Comparison of ENCODE assay signal across 12 mouse cellular contexts in genomic region chrX:8253711-8254110, GRCm38 (mm10). TPM values are rescaled to one million over a fixed set of nuclear protein-coding genes. Genes with fewer than 3 reads are reported as not detected.
"Had no signal": no experiment of that assay in that cellular context is flagged by ENCODE, and none has a peak within 500 bp of the region (broad histone marks: within the 10 kb centered on the region; RNA-seq: fewer than 3 reads in every experiment).

No protein-coding gene starts in this region.

- H3K27ac ChIP-seq: left cerebral cortex, adult 2 months; lung, embryonic 15.5 days; midbrain, embryonic 13.5 days had no signal

- ATAC-seq: inflammation-experienced regulatory T-cells, adult 6 months; intestine, embryonic 16.5 days had no signal

- DNase-seq: layer of hippocampus, postnatal 36 days; lung, adult 18-20 months; lung, postnatal 10 days; lung, postnatal 36 days; thymus, adult 18-20 months; thymus, postnatal 36 days had no signal

- H3K27me3 ChIP-seq: lung, embryonic 15.5 days; megakaryocyte, embryonic 14.5 days; midbrain, embryonic 13.5 days had no signal

- H3K9me3 ChIP-seq: lung, embryonic 15.5 days; megakaryocyte, embryonic 14.5 days; midbrain, embryonic 13.5 days had no signal

- H3K9ac ChIP-seq: midbrain, embryonic 13.5 days had no signal

- H3K36me3 ChIP-seq: lung, embryonic 15.5 days; midbrain, embryonic 13.5 days had no signal

RNA-seq across cellular contexts. Expression of gene Slc38a5, which starts 17.2 kb away (rescaled TPM):
- polyA plus RNA-seq: inflammation-experienced regulatory T-cells, adult 6 months had no signal
